Comparison of ENCODE assay signal across 9 mouse cellular contexts in the genomic region with DNA sequence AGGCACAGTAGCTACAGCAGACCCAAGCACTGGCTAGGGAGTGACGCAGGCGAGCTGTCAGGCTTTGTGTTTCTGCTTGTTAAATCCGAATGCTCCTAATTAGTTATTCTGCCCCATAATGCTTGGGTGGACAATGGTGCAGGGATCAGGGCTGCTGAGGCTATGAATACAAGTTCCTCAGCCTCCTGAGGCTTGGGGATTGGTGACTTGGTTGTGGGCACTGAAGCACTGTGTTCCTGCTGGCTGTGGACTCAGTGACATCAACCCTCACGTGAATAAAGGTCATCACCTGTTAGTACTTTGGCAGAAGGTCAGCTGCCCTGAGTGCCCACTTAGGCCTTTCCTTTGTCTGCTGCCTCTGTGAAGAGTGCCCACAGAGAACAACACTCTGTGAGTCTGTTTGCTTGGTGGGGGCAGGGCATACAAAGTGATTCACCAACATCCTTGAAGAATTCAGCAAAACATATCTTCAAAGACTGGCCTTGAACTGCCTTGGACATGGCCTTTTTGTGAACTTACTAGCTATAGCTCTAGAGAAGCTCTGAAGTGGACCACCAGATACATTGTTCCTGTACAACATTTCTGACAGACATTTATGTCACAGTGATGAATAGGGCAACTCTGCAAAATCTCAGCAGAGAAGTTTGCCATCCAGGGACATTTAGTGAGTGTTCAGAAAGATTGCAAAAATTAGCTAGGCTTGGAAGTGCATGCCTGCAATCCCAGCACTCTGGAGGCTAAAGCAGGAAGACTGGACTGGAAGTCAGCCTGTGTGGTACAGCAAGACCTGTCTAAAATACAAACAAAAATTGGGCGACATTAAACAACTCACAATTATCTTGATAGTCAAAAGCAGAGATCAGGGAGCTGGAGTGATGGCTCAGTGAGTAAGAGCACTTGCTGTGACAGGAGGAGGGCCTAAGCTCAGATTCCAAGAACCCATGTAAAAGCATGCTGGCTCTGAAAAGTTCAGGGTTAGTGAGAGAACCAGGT.
A peak's percentile ranks its signal among the peaks of the same experiment; 100 is the strongest.
DNase-seq lines count a peak whose midpoint lies in the region; ATAC-seq lines count a peak whose summit lies in the region.
"Had no signal": no experiment of that assay in that cellular context is flagged by ENCODE, and none has a peak within 500 bp of the region (broad histone marks: within the 10 kb centered on the region; RNA-seq: fewer than 3 reads in every experiment).

No protein-coding gene starts in this region.

- ATAC-seq in embryonic facial prominence, embryonic 14.5 days (ENCODE audit: low read depth), result peak; percentile 66; the same call in 1 of the 2 replicates
- no peak for ATAC-seq in megakaryocyte-erythroid progenitor cell, adult 5-6 weeks (replicated peaks; ENCODE audit: low FRiP score, low TSS enrichment, poor library complexity, severe bottlenecking)

- H3K4me2 ChIP-seq in embryonic facial prominence, embryonic 14.5 days (ENCODE audit: low read depth, low read length), result no peak overlapping the region

- H3K9me3 ChIP-seq in embryonic facial prominence, embryonic 14.5 days (ENCODE audit: control insufficient read depth, low read length), result no peaks in the 10 kb centered on the region

- H3K4me1 ChIP-seq in embryonic facial prominence, embryonic 14.5 days (ENCODE audit: control insufficient read depth, insufficient read depth, low read length), result peaks cover 3% of the 10 kb centered on the region; the same call in 1 of the 2 replicates

- H3K36me3 ChIP-seq in embryonic facial prominence, embryonic 14.5 days (ENCODE audit: control insufficient read depth, insufficient read depth, low read length), result no peaks in the 10 kb centered on the region

- no peak overlapping the region for H3K4me3 ChIP-seq in embryonic facial prominence, embryonic 14.5 days (ENCODE audit: low read depth, low read length)

- peak; percentile 24 for DNase-seq in ovary, postnatal 36 days (ENCODE audit: low spot score)
- no peak for DNase-seq in ovary, postnatal 10 days (ENCODE audit: low spot score)
- DNase-seq in embryonic facial prominence, embryonic 14.5 days (ENCODE audit: low spot score), result peak; percentile 66
- peak; percentile 37 for DNase-seq in lung, postnatal 10 days
- DNase-seq in retina, embryonic 14.5 days (ENCODE audit: low spot score), result peak; percentile 89
- no peak for DNase-seq in kidney, postnatal 14 days
- DNase-seq in urinary bladder, adult 18-20 months (ENCODE audit: low spot score in 2 of 2), result no peak
- DNase-seq: cerebellum, adult 11 months had no signal

- WGBS in embryonic facial prominence, embryonic 14.5 days, result 58% methylated on average over 5 of the region's 5 CpGs

- H3K27me3 ChIP-seq in embryonic facial prominence, embryonic 14.5 days (replicated peaks; ENCODE audit: control insufficient read depth, insufficient read depth, low read length), result no peaks in the 10 kb centered on the region

- no peak overlapping the region for H3K9ac ChIP-seq in embryonic facial prominence, embryonic 14.5 days (ENCODE audit: low read depth, low read length)

- no peak overlapping the region for H3K27ac ChIP-seq in embryonic facial prominence, embryonic 14.5 days (replicated peaks; ENCODE audit: low read depth, low read length)

Comparison
In these comparisons a context has a peak if more than half of its experiments do, and no peak if none do; other contexts are left out.
1. DNase-seq: peak in ovary, postnatal 36 days (single experiment), embryonic facial prominence, embryonic 14.5 days (single experiment), lung, postnatal 10 days (single experiment) and retina, embryonic 14.5 days (single experiment); none in ovary, postnatal 10 days (single experiment), kidney, postnatal 14 days (single experiment) and urinary bladder, adult 18-20 months (0 of 2).